Mouse (Mus musculus): Measurements from ENCODE around the gene Olfr1417.

GRCm38 (mm10) chr19:11819800-11820199, 19.2 kb downstream of the Olfr1417 start:
- peak; percentile 75; the same call in 1 of the 2 replicates for TF ChIP-seq CTCF (IDR thresholded peaks at IDR 0.05; ENCODE audit: borderline replicate concordance, control insufficient read depth, extremely low read depth, insufficient read depth, low read length, poor library complexity)
- no peak for TF ChIP-seq POLR2A (IDR thresholded peaks at IDR 0.05; ENCODE audit: control insufficient read depth, extremely low read depth, insufficient read depth, low read length, poor library complexity)

All from thymus, adult 2 months (tissue).